Mouse (Mus musculus): ENCODE measurements around the gene Tshz2.

GRCm38 (mm10) chr2:169761726-169762125, 128.9 kb downstream of the Tshz2 start:
- TF ChIP-seq CTCF (IDR thresholded peaks at IDR 0.05; ENCODE audit: extremely low read depth, insufficient read depth, insufficient read length, insufficient replicate concordance) (no peak), POLR2A (IDR thresholded peaks at IDR 0.05; ENCODE audit: low read depth, low read length) (no peak)

Data from spleen, adult 2 months (tissue).